Mouse (Mus musculus) liver, postnatal 0 days (tissue): ENCODE data around the gene Kcng1. TPM values are rescaled to one million over a fixed set of nuclear protein-coding genes. Genes with fewer than 3 reads are reported as not detected.

Source experiments
- ATAC-seq: fragments of 200-750 bp; cut with Nextera tagmentation; 2 replicates; pipeline ENCODE4 v1.8.0; 2017; ENCODE audit warnings: mild to moderate bottlenecking, moderate library complexity
- DNase-seq: peaks from one replicate; pipeline ENCODE4 v3.0.0-alpha.2; 2016
- H3K27ac ChIP-seq: fragments of 300-500 bp; sonication (generic); 2 replicates; pipeline ENCODE4 v1.5.1; 2014; ENCODE audit warnings: antibody characterized with exemption, moderate library complexity, mild to moderate bottlenecking, low read depth
- H3K27me3 ChIP-seq: fragments of 300-500 bp; sonication (generic); 2 replicates; pipeline ENCODE4 v1.6.1; 2014; ENCODE audit warnings: low read length, control low read depth, mixed read lengths; ENCODE audit not compliant: insufficient read depth
- H3K36me3 ChIP-seq: fragments of 300-500 bp; sonication (generic); replicated peaks from 2 replicates; pipeline ENCODE4 v1.6.1; 2014; ENCODE audit warnings: mild to moderate bottlenecking, control low read depth, low read length, moderate library complexity, mixed read lengths; ENCODE audit not compliant: insufficient read depth
- H3K4me1 ChIP-seq: fragments of 300-500 bp; sonication (generic); 2 replicates; pipeline ENCODE4 v1.6.1; 2014; ENCODE audit warnings: antibody characterized with exemption, mild to moderate bottlenecking, control low read depth; ENCODE audit not compliant: insufficient read depth
- H3K4me2 ChIP-seq: fragments of 300-500 bp; sonication (generic); 2 replicates; pipeline ENCODE4 v1.6.1; 2014; ENCODE audit warnings: low read depth, mild to moderate bottlenecking, low read length, moderate library complexity, mixed read lengths
- H3K4me3 ChIP-seq: fragments of 300-500 bp; sonication (generic); 2 replicates; pipeline ENCODE4 v1.5.1; 2014; ENCODE audit warnings: low read depth, low read length
- H3K9ac ChIP-seq: fragments of 300-500 bp; sonication (generic); replicated peaks from 2 replicates; pipeline ENCODE4 v1.6.1; 2014; ENCODE audit warnings: mild to moderate bottlenecking, moderate library complexity
- H3K9me3 ChIP-seq: fragments of 300-500 bp; sonication (generic); 2 replicates; pipeline ENCODE4 v1.6.1; 2016; ENCODE audit warnings: mild to moderate bottlenecking, control low read depth, low read length, mixed read lengths
- CTCF ChIP-seq: sonication (generic); IDR thresholded peaks from 2 replicates; pipeline ENCODE4 v1.5.1; 2016; ENCODE audit warnings: antibody characterized with exemption, low read depth
- EP300 ChIP-seq: IDR thresholded peaks from 2 replicates; pipeline ENCODE4 v1.6.1; 2016; ENCODE audit warnings: antibody characterized with exemption, low read depth, mild to moderate bottlenecking
- WGBS: fragments of 180-500 bp; shearing (Covaris S2); extraction: QIAGEN DNeasy Blood & Tissue Kit; methylation state at CpG from one replicate; pipeline ENCODE4 v1.1.7; 2014; ENCODE audit not compliant: insufficient replicate concordance; 5-methylcytosine and 5-hydroxymethylcytosine counted together
- polyA plus RNA-seq: library from polyadenylated mRNA; unstranded; fragments of >200 nt; fragmentation: Nextera tagmentation; extraction: Ambion mirVana; gene quantifications from 2 replicates; pipeline ENCODE4 v1.2.1, GENCODE M21; 2015

Kcng1 gene
- polyA plus RNA-seq, 1 experiment from 2014 or later, result 0.07 TPM

DNA sequence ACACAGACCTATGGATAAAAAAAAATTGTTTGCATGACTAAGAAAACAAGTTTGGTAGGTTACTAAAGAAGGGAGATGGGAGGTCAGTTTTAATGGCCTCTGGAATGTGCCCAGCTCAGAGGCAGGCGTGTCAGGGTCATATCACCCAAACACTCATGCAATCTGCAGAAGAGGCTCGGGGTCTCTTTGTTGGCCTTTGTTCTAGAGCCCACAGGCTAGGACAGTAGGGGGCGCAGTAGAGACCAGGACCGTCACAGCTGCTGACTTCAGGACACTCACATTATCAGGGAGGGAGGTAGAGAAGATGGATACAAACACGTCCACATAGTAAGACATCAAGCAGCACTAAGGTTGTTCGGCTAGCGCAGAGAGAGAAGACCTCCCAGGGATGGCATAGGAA is 13.5 kb downstream of the Kcng1 start:
- 0 out of 2 replicates have a peak, but pooled peaks cover 2% of the 10 kb centered on the region for H3K9me3 ChIP-seq
- H3K9ac ChIP-seq, result no peak overlapping the region
- no peaks in the 10 kb centered on the region for H3K4me1 ChIP-seq
- no peak overlapping the region for H3K27ac ChIP-seq
- H3K27me3 ChIP-seq, result 0 out of 2 replicates have a peak, but pooled peaks cover 3% of the 10 kb centered on the region
- 38% methylated on average over 7 of the region's 7 CpGs for WGBS
- H3K36me3 ChIP-seq, result no peaks in the 10 kb centered on the region
- no peak overlapping the region for H3K4me2 ChIP-seq
- no peak overlapping the region for H3K4me3 ChIP-seq
- TF ChIP-seq CTCF (peak; percentile 52), EP300 (no peak)
- no peak for ATAC-seq
- peak; percentile 40 for DNase-seq

DNA sequence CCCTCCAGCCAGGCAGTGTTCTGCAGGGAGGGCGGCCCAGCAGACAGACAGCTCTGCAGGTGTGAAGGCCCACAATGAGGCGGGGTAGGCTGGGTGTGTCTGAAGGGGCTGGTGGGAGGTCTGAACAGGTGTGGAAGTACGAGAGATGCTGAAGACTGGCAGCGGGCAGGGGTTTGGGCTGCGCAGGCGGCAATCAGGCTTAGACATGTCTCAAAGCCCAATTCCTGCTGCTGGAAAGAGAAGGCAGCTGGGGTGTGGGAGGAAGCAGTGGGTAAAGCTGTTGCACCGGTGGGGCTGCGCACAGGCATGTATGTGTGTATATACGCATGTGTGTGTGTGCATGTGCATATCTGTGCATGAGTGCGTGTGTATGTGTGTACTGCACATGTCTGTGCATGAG is 20.6 kb downstream of the Kcng1 start:
- H3K4me3 ChIP-seq, result no peak overlapping the region
- peaks cover 9% of the 10 kb centered on the region; the same call in 1 of the 2 replicates for H3K27me3 ChIP-seq
- H3K4me2 ChIP-seq, result no peak overlapping the region
- WGBS, result 81% methylated on average over 10 of the region's 10 CpGs
- H3K27ac ChIP-seq, result no peak overlapping the region
- TF ChIP-seq CTCF, result no peak
- no peak for TF ChIP-seq EP300
- H3K9me3 ChIP-seq, result no peaks in the 10 kb centered on the region
- no peaks in the 10 kb centered on the region for H3K4me1 ChIP-seq
- ATAC-seq (no peak), DNase-seq (no peak)
- H3K36me3 ChIP-seq, result no peaks in the 10 kb centered on the region
- H3K9ac ChIP-seq, result no peak overlapping the region

DNA sequence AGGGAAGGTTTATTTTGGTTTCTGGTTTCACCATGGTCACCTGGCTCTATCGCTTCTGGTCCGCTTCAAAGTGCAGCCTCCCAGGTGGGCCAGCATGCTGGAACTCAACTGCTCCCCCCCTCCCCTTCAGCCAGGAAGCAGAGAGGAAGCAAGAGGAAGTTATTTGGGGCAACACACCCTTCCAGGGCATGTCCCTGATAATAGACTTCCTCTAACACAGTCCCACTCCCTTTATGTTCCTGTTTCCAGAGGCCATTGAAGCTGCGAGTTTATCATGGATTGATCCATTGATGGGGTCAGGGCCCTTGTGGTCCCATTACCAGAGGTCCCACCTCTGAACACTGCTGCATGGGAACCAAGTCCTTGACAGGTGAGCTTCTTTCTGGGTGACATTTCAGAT is 21.4 kb downstream of the Kcng1 start:
- Histone ChIP-seq H3K4me1 (no peaks in the 10 kb centered on the region), H3K4me2 (no peak overlapping the region), H3K36me3 (no peaks in the 10 kb centered on the region), H3K9me3 (no peaks in the 10 kb centered on the region), H3K27me3 (peaks cover 9% of the 10 kb centered on the region; the same call in 1 of the 2 replicates), H3K4me3 (no peak overlapping the region), H3K27ac (no peak overlapping the region), H3K9ac (no peak overlapping the region)
- no peak for ATAC-seq
- DNase-seq, result no peak
- TF ChIP-seq CTCF, result no peak
- TF ChIP-seq EP300, result no peak
- WGBS, result 43% methylated on average over 3 of the region's 3 CpGs

DNA sequence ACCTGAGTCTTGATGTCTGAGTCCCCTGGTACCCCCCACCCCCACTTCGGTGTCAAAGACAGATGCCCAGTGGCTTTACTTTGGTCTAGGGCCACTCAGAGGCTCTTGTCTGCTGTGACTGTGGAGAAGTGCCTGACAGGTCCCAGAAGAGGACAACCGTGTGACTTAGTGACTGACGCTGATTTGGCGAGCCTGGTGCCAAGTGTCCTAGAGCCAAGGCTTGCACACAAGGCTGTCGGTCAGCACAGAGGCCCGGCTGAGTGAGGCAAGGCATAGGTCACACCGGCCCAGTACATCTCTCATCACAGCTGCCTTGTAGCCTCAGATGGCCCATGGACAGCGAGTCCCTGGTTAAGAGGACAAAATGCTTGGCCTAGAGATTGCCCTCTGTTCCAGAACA is 22.5 kb downstream of the Kcng1 start:
- H3K9ac ChIP-seq, result no peak overlapping the region
- no peak overlapping the region for H3K27ac ChIP-seq
- H3K4me1 ChIP-seq, result no peaks in the 10 kb centered on the region
- no peak for ATAC-seq
- H3K36me3 ChIP-seq, result no peaks in the 10 kb centered on the region
- WGBS, result 77% methylated on average over 8 of the region's 8 CpGs
- no peak for DNase-seq
- no peak overlapping the region for H3K4me3 ChIP-seq
- no peak overlapping the region for H3K4me2 ChIP-seq
- H3K27me3 ChIP-seq, result peaks cover 9% of the 10 kb centered on the region; the same call in 1 of the 2 replicates
- no peaks in the 10 kb centered on the region for H3K9me3 ChIP-seq
- TF ChIP-seq CTCF (no peak), EP300 (no peak)

DNA sequence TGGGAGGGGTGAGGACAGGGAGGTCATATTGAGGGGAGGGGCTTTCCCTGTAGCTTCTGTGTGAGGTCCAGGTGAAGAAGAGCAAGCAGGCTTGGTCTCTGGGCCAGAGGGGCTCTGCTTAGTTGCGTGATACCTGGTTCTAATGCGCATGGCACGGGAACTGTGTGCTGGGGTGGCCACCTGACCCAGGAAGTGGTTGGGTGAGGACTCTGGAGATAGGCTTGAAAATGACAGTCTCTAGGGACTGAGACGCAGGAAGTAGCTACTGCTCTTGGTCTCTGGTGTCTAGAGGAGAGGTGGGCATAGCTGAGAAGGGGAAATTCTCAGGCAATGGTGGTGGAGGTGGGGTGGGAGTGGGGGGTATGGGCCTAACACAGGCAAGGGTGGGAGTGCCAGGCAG is 24.3 kb downstream of the Kcng1 start:
- TF ChIP-seq CTCF (no peak), EP300 (no peak)
- DNase-seq (no peak), ATAC-seq (no peak)
- 66% methylated on average over 4 of the region's 4 CpGs for WGBS
- Histone ChIP-seq H3K4me2 (no peak overlapping the region), H3K27me3 (no peaks in the 10 kb centered on the region; the same call in 1 of the 2 replicates), H3K36me3 (no peaks in the 10 kb centered on the region), H3K9me3 (no peaks in the 10 kb centered on the region), H3K27ac (no peak overlapping the region), H3K9ac (no peak overlapping the region), H3K4me3 (no peak overlapping the region), H3K4me1 (no peaks in the 10 kb centered on the region)

DNA sequence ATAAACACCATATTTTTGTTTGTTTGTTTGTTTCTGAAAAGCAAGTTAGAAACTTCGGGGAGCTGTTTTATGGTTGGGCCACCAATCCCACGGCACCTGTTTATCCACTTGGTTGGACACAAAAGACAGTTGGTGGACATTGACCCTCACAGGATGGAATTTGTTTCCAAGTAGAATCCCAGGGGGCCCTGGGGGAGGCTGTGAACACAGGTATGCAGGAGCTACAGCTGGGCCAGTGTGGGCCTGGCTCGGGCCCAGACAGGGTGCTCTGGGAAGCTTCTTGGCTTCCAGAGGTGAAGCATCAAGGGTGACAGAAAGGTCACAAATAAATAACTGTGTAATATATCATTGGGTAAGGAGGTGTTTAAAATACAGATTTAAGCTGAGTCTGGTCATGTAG is 25.0 kb downstream of the Kcng1 start:
- Histone ChIP-seq H3K4me2 (no peak overlapping the region), H3K4me3 (no peak overlapping the region), H3K9me3 (no peaks in the 10 kb centered on the region), H3K36me3 (no peaks in the 10 kb centered on the region), H3K27me3 (no peaks in the 10 kb centered on the region), H3K4me1 (no peaks in the 10 kb centered on the region), H3K27ac (no peak overlapping the region), H3K9ac (no peak overlapping the region)
- no peak for DNase-seq
- ATAC-seq, result no peak
- no peak for TF ChIP-seq EP300
- no peak for TF ChIP-seq CTCF
- 70% methylated on average over 3 of the region's 3 CpGs for WGBS

DNA sequence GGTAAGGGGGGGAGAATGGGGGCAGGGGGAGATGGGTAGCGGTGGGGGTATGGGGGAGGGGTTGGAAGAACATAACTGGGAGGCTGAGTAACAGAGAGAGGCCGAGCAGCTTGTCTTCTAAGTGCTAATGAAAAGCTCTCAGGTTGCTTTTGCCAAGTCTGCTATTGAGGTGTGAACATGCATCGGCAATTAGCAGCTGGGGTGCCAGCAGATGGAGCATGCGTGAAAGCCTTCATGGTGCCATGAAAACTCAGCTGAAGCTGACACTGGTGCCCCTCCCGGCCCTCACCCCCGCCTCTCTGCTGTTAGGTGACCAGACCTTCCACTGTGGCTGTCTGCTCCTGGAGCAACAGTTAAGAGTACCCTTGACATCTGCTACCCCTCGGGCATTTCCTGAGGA is 27.7 kb downstream of the Kcng1 start:
- no peak for DNase-seq
- Histone ChIP-seq H3K4me2 (no peak overlapping the region), H3K4me1 (no peaks in the 10 kb centered on the region), H3K9ac (no peak overlapping the region), H3K9me3 (no peaks in the 10 kb centered on the region), H3K4me3 (no peak overlapping the region), H3K27me3 (0 out of 2 replicates have a peak, but pooled peaks cover 4% of the 10 kb centered on the region), H3K36me3 (no peaks in the 10 kb centered on the region), H3K27ac (no peak overlapping the region)
- TF ChIP-seq EP300, result no peak
- no peak for TF ChIP-seq CTCF
- no peak for ATAC-seq
- WGBS, result 21% methylated on average over 7 of the region's 7 CpGs
